Mouse (Mus musculus): ENCODE measurements around the gene Adgrl2.

- TF ChIP-seq POLR2A (IDR thresholded peaks at IDR 0.05; ENCODE audit: control insufficient read depth, extremely low read depth, insufficient read depth, low read length, poor library complexity) (no peak), CTCF (IDR thresholded peaks at IDR 0.05; ENCODE audit: borderline replicate concordance, control insufficient read depth, extremely low read depth, insufficient read depth, low read length, poor library complexity) (no peak)
Observed at GRCm38 (mm10) chr3:148939457-148939856, 50.9 kb downstream of the Adgrl2 start.

Data from thymus, adult 2 months (tissue).